Mouse (Mus musculus) liver, embryonic 13.5 days (tissue): ENCODE data around the gene Rragd. TPM values are rescaled to one million over a fixed set of nuclear protein-coding genes. Genes with fewer than 3 reads are reported as not detected.

Experiments
- ATAC-seq: fragments of 200-750 bp; cut with Nextera tagmentation; 2 replicates; pipeline ENCODE4 v1.8.0; 2017; ENCODE audit warnings: low read depth, mild to moderate bottlenecking, moderate number of reproducible peaks, moderate library complexity
- DNase-seq: peaks from one replicate; pipeline ENCODE4 v3.0.0; 2022
- H3K27ac ChIP-seq: fragments of 300-500 bp; sonication (generic); 2 replicates; pipeline ENCODE4 v1.5.1; 2015; ENCODE audit warnings: moderate library complexity, mild to moderate bottlenecking, inconsistent platforms
- H3K27me3 ChIP-seq: fragments of 300-500 bp; sonication (generic); 2 replicates; pipeline ENCODE4 v1.6.1; 2015; ENCODE audit warnings: mild to moderate bottlenecking, inconsistent platforms
- H3K36me3 ChIP-seq: fragments of 300-500 bp; sonication (generic); 2 replicates; pipeline ENCODE4 v1.6.1; 2015; ENCODE audit warnings: mild to moderate bottlenecking, inconsistent platforms
- H3K4me1 ChIP-seq: fragments of 300-500 bp; sonication (generic); replicated peaks from 2 replicates; pipeline ENCODE4 v1.6.1; 2015; ENCODE audit warnings: inconsistent platforms
- H3K4me2 ChIP-seq: fragments of 300-500 bp; sonication (generic); 2 replicates; pipeline ENCODE4 v1.6.1; 2015; ENCODE audit warnings: inconsistent platforms, mild to moderate bottlenecking, moderate library complexity
- H3K4me3 ChIP-seq: fragments of 300-500 bp; sonication (generic); replicated peaks from 2 replicates; pipeline ENCODE4 v1.5.1; 2015; ENCODE audit warnings: mild to moderate bottlenecking, inconsistent platforms
- H3K9ac ChIP-seq: fragments of 300-500 bp; sonication (generic); 2 replicates; pipeline ENCODE4 v1.6.1; 2015; ENCODE audit warnings: mild to moderate bottlenecking, inconsistent platforms
- H3K9me3 ChIP-seq: fragments of 300-500 bp; sonication (generic); replicated peaks from 2 replicates; pipeline ENCODE4 v1.6.1; 2016; ENCODE audit warnings: inconsistent platforms
- WGBS: fragments of 180-500 bp; shearing (Covaris S2); methylation state at CpG from one replicate; pipeline ENCODE4 v1.1.7; 2015; ENCODE audit not compliant: insufficient replicate concordance; 5-methylcytosine and 5-hydroxymethylcytosine counted together
- polyA plus RNA-seq: library from polyadenylated mRNA; unstranded; fragments of >200 nt; fragmentation: Nextera tagmentation; extraction: Ambion mirVana; gene quantifications from 2 replicates; pipeline ENCODE4 v1.2.1, GENCODE M21; 2015

Gene Rragd
- polyA plus RNA-seq, 1 experiment from 2014 or later = 3.6 TPM

- no peaks in the 10 kb centered on the region for H3K9me3 ChIP-seq
- H3K27me3 ChIP-seq = no peaks in the 10 kb centered on the region
- DNase-seq = no peak
- no peak overlapping the region for H3K4me2 ChIP-seq
- H3K4me1 ChIP-seq = peaks cover 17% of the 10 kb centered on the region
- no peak for ATAC-seq
- no peak overlapping the region for H3K4me3 ChIP-seq
- H3K9ac ChIP-seq = no peak overlapping the region
- 72% methylated on average over 6 of the region's 6 CpGs for WGBS
- no peak overlapping the region for H3K27ac ChIP-seq
- H3K36me3 ChIP-seq = no peaks in the 10 kb centered on the region
These were observed 87.5 kb downstream of the Rragd start for GRCm38 (mm10) chr4:33070326-33070725.

- no peak overlapping the region for H3K27ac ChIP-seq
- WGBS = 81% methylated on average over 6 of the region's 6 CpGs
- no peaks in the 10 kb centered on the region for H3K36me3 ChIP-seq
- DNase-seq (no peak), ATAC-seq (no peak)
- H3K4me2 ChIP-seq = no peak overlapping the region
- no peak overlapping the region for H3K4me3 ChIP-seq
- no peaks in the 10 kb centered on the region for H3K9me3 ChIP-seq
- H3K4me1 ChIP-seq = peaks cover 17% of the 10 kb centered on the region
- no peak overlapping the region for H3K9ac ChIP-seq
- no peaks in the 10 kb centered on the region for H3K27me3 ChIP-seq
These were observed 88.5 kb downstream of the Rragd start for GRCm38 (mm10) chr4:33071337-33071736.

Other genes starting within 250 kb of the Rragd start
- 37.6 and 39.3 TPM in 2 replicates for gene Lyrm2, start 182.8 kb upstream of the Rragd start, polyA plus RNA-seq
- gene Ankrd6, start 32.2 kb upstream of the Rragd start, polyA plus RNA-seq = 0.67 and 0.89 TPM in 2 replicates
- gene Ube2j1, start 48.4 kb downstream of the Rragd start, polyA plus RNA-seq = 32.7 and 43.2 TPM in 2 replicates
- gene Gabrr2, start 80.0 kb downstream of the Rragd start, polyA plus RNA-seq = not detected in 2 replicates
- gene Gabrr1, start 149.5 kb downstream of the Rragd start, polyA plus RNA-seq = not detected in 2 replicates
- gene Pm20d2, start 206.7 kb downstream of the Rragd start, polyA plus RNA-seq = 0.23 and 0.24 TPM in 2 replicates
- gene Srsf12, start 226.0 kb downstream of the Rragd start, polyA plus RNA-seq = 0.31 and 0.37 TPM in 2 replicates